Mouse (Mus musculus) liver, embryonic 14.5 days (tissue): Measurements from ENCODE around the gene Pmepa1. TPM values are rescaled to one million over a fixed set of nuclear protein-coding genes. Genes with fewer than 3 reads are reported as not detected.

Source experiments
- ATAC-seq: fragments of 200-750 bp; cut with Nextera tagmentation; 2 replicates; pipeline ENCODE4 v1.8.0; 2017; ENCODE audit warnings: moderate number of reproducible peaks, mild to moderate bottlenecking, moderate library complexity; ENCODE audit not compliant: insufficient read depth
- DNase-seq, 3 experiments: peaks; one replicate each; pipeline ENCODE4 v3.0.0-alpha.2; 2012 to 2013; ENCODE audit warnings: low read depth in 3 of 3, low spot score in 3 of 3
- H3K27ac ChIP-seq: fragments of 300-500 bp; sonication (generic); 2 replicates; pipeline ENCODE4 v1.5.1; 2014; ENCODE audit warnings: moderate library complexity, mild to moderate bottlenecking, control low read depth, inconsistent platforms
- H3K27me3 ChIP-seq: fragments of 300-500 bp; sonication (generic); 2 replicates; pipeline ENCODE4 v1.6.1; 2014; ENCODE audit warnings: mild to moderate bottlenecking, low read length, moderate library complexity; ENCODE audit not compliant: control insufficient read depth, insufficient read depth
- H3K36me3 ChIP-seq: fragments of 300-500 bp; sonication (generic); replicated peaks from 2 replicates; pipeline ENCODE4 v1.6.1; 2014; ENCODE audit warnings: low read depth; ENCODE audit not compliant: control insufficient read depth, insufficient read depth
- H3K4me1 ChIP-seq, 2 experiments: fragments of 200-500 bp in 1 of 2; fragments of 300-500 bp in 1 of 2; sonication (generic) in 1 of 2; replicated peaks; 2 replicates each; pipeline ENCODE4 v1.6.1; 2012 to 2014; ENCODE audit warnings: antibody characterized with exemption in 1 of 2, inconsistent platforms in 1 of 2, low read length in 1 of 2; ENCODE audit not compliant: control insufficient read depth in 2 of 2, insufficient read depth in 2 of 2
- H3K4me2 ChIP-seq: fragments of 300-500 bp; sonication (generic); 2 replicates; pipeline ENCODE4 v1.6.1; 2014; ENCODE audit warnings: low read depth, mild to moderate bottlenecking, control low read depth, moderate library complexity
- H3K4me3 ChIP-seq, 2 experiments: fragments of 200-500 bp in 1 of 2; fragments of 300-500 bp in 1 of 2; sonication (generic) in 1 of 2; 2 replicates each; pipeline ENCODE4 v1.5.1; 2012 to 2014; ENCODE audit warnings: low read depth in 2 of 2, low read length in 2 of 2, mild to moderate bottlenecking in 2 of 2, control low read depth in 1 of 2, inconsistent platforms in 1 of 2, moderate library complexity in 1 of 2; ENCODE audit not compliant: insufficient read depth in 1 of 2
- H3K9ac ChIP-seq: fragments of 300-500 bp; sonication (generic); replicated peaks from 2 replicates; pipeline ENCODE4 v1.6.1; 2014; ENCODE audit warnings: mild to moderate bottlenecking, control low read depth, moderate library complexity
- H3K9me3 ChIP-seq: fragments of 300-500 bp; sonication (generic); 2 replicates; pipeline ENCODE4 v1.6.1; 2016; ENCODE audit warnings: low read length, mixed read lengths; ENCODE audit not compliant: control insufficient read depth
- CTCF ChIP-seq: IDR thresholded peaks from 2 replicates; pipeline ENCODE4 v1.5.1; 2016; ENCODE audit warnings: antibody characterized with exemption, low read depth, control low read depth
- EP300 ChIP-seq: IDR thresholded peaks from 2 replicates; pipeline ENCODE4 v1.6.1; 2016; ENCODE audit warnings: antibody characterized with exemption, low read depth
- WGBS: fragments of 180-500 bp; shearing (Covaris S2); extraction: QIAGEN DNeasy Blood & Tissue Kit; methylation state at CpG from one replicate; pipeline ENCODE4 v1.1.7; 2014; ENCODE audit not compliant: insufficient replicate concordance; 5-methylcytosine and 5-hydroxymethylcytosine counted together
- polyA plus RNA-seq, 2 experiments: library from polyadenylated mRNA; depleted of rRNA in 1 of 2; stranded (reverse) in 1 of 2; unstranded in 1 of 2; fragments of >200 nt; fragmentation: Nextera tagmentation in 1 of 2; extraction: Ambion mirVana in 1 of 2; gene quantifications; 2 replicates each; pipeline versions ENCODE4 v1.2.1 to v1.2.3; 2012 to 2014

Pmepa1 gene
- polyA plus RNA-seq, 2 experiments: 0.04 to 0.20 TPM

- 61% methylated on average over 28 of the region's 28 CpGs for WGBS
Measured at GRCm38 (mm10) chr2:173300663-173301630, 24.6 kb upstream of the Pmepa1 start.

GRCm38 (mm10) chr2:173296408-173296807 lies 20.1 kb upstream of the Pmepa1 start:
- WGBS: 67% methylated on average over 9 of the region's 9 CpGs

More at GRCm38 (mm10) chr2:173300663-173301630, 24.6 kb upstream of the Pmepa1 start:
- TF ChIP-seq CTCF (peak; percentile 32), EP300 (no peak)
- Histone ChIP-seq H3K27ac (no peak overlapping the region), H3K4me2 (no peak overlapping the region), H3K27me3 (no peaks in the 10 kb centered on the region; the same call in 1 of the 2 replicates), H3K36me3 (no peaks in the 10 kb centered on the region), H3K9ac (no peak overlapping the region), H3K4me3 (no peak overlapping the region), H3K9me3 (no peaks in the 10 kb centered on the region), H3K4me1 (no peaks in the 10 kb centered on the region)
- ATAC-seq (no peak), DNase-seq (no peak)

GRCm38 (mm10) chr2:173293042-173293441 lies 16.7 kb upstream of the Pmepa1 start:
- Histone ChIP-seq H3K4me2 (no peak overlapping the region), H3K36me3 (no peaks in the 10 kb centered on the region), H3K4me3 (no peak overlapping the region), H3K27me3 (no peaks in the 10 kb centered on the region), H3K9me3 (no peaks in the 10 kb centered on the region), H3K4me1 (no peaks in the 10 kb centered on the region), H3K27ac (no peak overlapping the region), H3K9ac (no peak overlapping the region)
- ATAC-seq: no peak
- WGBS: 45% methylated on average over 6 of the region's 6 CpGs
- DNase-seq: no peak
- TF ChIP-seq CTCF (no peak), EP300 (no peak)

More at GRCm38 (mm10) chr2:173296408-173296807, 20.1 kb upstream of the Pmepa1 start:
- Histone ChIP-seq H3K4me3 (no peak overlapping the region), H3K4me1 (no peaks in the 10 kb centered on the region), H3K27ac (no peak overlapping the region), H3K4me2 (no peak overlapping the region), H3K27me3 (no peaks in the 10 kb centered on the region), H3K9me3 (no peaks in the 10 kb centered on the region), H3K9ac (no peak overlapping the region), H3K36me3 (no peaks in the 10 kb centered on the region)
- DNase-seq (no peak), ATAC-seq (no peak)
- TF ChIP-seq EP300: no peak
- TF ChIP-seq CTCF: no peak

- H3K36me3 ChIP-seq: no peaks in the 10 kb centered on the region
- 86% methylated on average over 2 of the region's 2 CpGs for WGBS
- H3K4me3 ChIP-seq: no peak overlapping the region
- H3K27ac ChIP-seq: no peak overlapping the region
- ATAC-seq (no peak), DNase-seq (no peak)
- TF ChIP-seq CTCF (no peak), EP300 (no peak)
- no peaks in the 10 kb centered on the region for H3K9me3 ChIP-seq
- no peaks in the 10 kb centered on the region for H3K27me3 ChIP-seq
- no peaks in the 10 kb centered on the region for H3K4me1 ChIP-seq
- no peak overlapping the region for H3K4me2 ChIP-seq
- H3K9ac ChIP-seq: no peak overlapping the region
Measured at GRCm38 (mm10) chr2:173292551-173292950, 16.2 kb upstream of the Pmepa1 start.

- DNase-seq (no peak), ATAC-seq (no peak)
- H3K4me3 ChIP-seq: no peak overlapping the region
- no peak overlapping the region for H3K4me2 ChIP-seq
- H3K4me1 ChIP-seq: no peaks in the 10 kb centered on the region
- H3K27ac ChIP-seq: no peak overlapping the region
- H3K9ac ChIP-seq: no peak overlapping the region
- no peaks in the 10 kb centered on the region for H3K27me3 ChIP-seq
- H3K36me3 ChIP-seq: no peaks in the 10 kb centered on the region
- WGBS: 83% methylated on average over 11 of the region's 11 CpGs
- no peaks in the 10 kb centered on the region for H3K9me3 ChIP-seq
- TF ChIP-seq EP300 (no peak), CTCF (no peak)
Measured at GRCm38 (mm10) chr2:173290981-173291380, 14.6 kb upstream of the Pmepa1 start.
